Mouse (Mus musculus): ENCODE measurements around the gene Cc2d1b. TPM values are rescaled to one million over a fixed set of nuclear protein-coding genes. Genes with fewer than 3 reads are reported as not detected.

The Cc2d1b gene
- polyA plus RNA-seq, 1 experiment: 47.8 TPM

DNA sequence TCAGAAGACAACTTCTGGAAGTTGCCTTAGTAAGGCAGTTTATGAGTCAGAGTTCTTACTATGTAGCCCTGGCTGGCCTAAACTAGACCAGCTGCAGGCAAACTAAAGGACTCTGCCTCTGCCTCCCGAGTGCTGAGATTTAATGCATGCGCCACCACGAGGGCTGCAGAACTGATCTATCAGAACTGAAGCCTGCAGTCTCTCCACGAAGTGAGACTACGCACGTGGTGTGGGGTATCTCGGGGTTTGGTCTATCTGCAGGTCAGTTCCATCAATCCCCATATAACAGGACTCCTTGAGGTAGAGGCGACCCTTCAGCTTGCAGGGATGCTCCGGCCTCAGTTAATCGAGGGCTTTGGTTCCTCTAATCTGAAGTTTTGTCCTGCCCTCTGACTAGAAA is 575 bp upstream of the Cc2d1b start:
- Histone ChIP-seq H3K4me1 (ENCODE audit: control insufficient read depth, insufficient read depth, low read length) (no peaks in the 10 kb centered on the region), H3K36me3 (ENCODE audit: control insufficient read depth, insufficient read depth, low read length, poor library complexity, severe bottlenecking) (peaks cover 15% of the 10 kb centered on the region; the same call in 1 of the 2 replicates)
- TF ChIP-seq CTCF (IDR thresholded peaks at IDR 0.05; ENCODE audit: low read depth, low read length): no peak
- no peak for TF ChIP-seq POLR2A (IDR thresholded peaks at IDR 0.05; ENCODE audit: insufficient read depth, low read length)
- no peak for TF ChIP-seq EP300 (IDR thresholded peaks at IDR 0.05; ENCODE audit: insufficient read depth, low read depth, low read length)

DNA sequence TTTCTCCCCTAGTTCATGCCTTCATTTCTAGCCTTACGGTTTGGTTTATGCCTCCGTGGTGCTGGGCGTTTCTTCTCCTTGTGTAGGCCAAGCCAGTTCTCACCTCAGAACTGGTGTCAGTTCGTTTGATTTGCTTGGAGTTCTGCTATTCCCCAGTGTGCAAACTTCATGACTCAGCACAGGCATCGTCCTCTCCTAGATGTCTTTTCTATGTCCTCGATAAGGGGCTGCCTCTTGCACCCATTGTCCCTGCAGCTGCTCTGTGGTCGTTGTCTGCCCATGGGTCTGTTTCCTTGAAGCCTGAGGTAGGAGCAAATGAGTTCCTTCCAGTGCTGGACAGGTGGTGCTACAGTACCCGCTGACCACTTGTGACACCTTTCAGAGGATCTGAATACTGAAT is 796 bp downstream of the Cc2d1b start:
- H3K4me3 ChIP-seq (ENCODE audit: low read depth, low read length): peak overlapping the region; percentile 86
- H3K27me3 ChIP-seq (ENCODE audit: control insufficient read depth, insufficient read depth, low read length, poor library complexity, severe bottlenecking): no peaks in the 10 kb centered on the region
- H3K27ac ChIP-seq (ENCODE audit: insufficient read depth, low read length): peak overlapping the region; percentile 11
- TF ChIP-seq POLR2A (IDR thresholded peaks at IDR 0.05; ENCODE audit: insufficient read depth, low read length) (no peak), CTCF (IDR thresholded peaks at IDR 0.05; ENCODE audit: low read depth, low read length) (no peak), EP300 (IDR thresholded peaks at IDR 0.05; ENCODE audit: insufficient read depth, low read depth, low read length) (no peak)
- no peaks in the 10 kb centered on the region for H3K9me3 ChIP-seq (replicated peaks; ENCODE audit: control insufficient read depth, insufficient read depth, low read length, poor library complexity, severe bottlenecking)
- no peaks in the 10 kb centered on the region for H3K4me1 ChIP-seq (ENCODE audit: control insufficient read depth, insufficient read depth, low read length)
- peak overlapping the region; percentile 89 for H3K9ac ChIP-seq (ENCODE audit: low read depth, poor library complexity, severe bottlenecking)
- peaks cover 12% of the 10 kb centered on the region for H3K36me3 ChIP-seq (ENCODE audit: control insufficient read depth, insufficient read depth, low read length, poor library complexity, severe bottlenecking)

More for the DNA sequence above, 575 bp upstream of the Cc2d1b start:
- H3K27me3 ChIP-seq (ENCODE audit: control insufficient read depth, insufficient read depth, low read length, poor library complexity, severe bottlenecking): no peaks in the 10 kb centered on the region
- H3K4me3 ChIP-seq (ENCODE audit: low read depth, low read length): peak overlapping the region; percentile 83
- peak overlapping the region; percentile 69 for H3K9ac ChIP-seq (ENCODE audit: low read depth, poor library complexity, severe bottlenecking)
- no peaks in the 10 kb centered on the region for H3K9me3 ChIP-seq (replicated peaks; ENCODE audit: control insufficient read depth, insufficient read depth, low read length, poor library complexity, severe bottlenecking)
- H3K27ac ChIP-seq (ENCODE audit: insufficient read depth, low read length): peak overlapping the region; percentile 84

DNA sequence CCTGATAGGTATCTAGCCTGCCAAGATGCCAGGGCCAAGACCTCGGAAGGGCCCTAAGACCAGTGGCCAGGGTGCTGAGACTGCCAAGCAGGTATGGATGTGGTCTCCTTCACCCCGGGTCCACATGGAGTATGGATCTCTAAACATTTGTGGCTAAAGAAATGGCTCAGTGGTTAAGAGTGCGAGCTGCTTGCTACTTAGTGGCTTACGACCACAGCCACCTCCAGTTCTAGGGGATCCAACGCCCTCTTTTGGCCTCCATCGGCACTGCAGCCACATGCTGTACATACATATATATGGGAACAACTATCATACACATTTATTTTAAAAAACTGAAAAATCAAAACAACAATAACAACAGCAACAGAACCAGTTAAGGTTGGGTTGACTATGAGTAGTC is 1.8 kb downstream of the Cc2d1b start:
- no peak overlapping the region for H3K27ac ChIP-seq (ENCODE audit: insufficient read depth, low read length)
- H3K27me3 ChIP-seq (ENCODE audit: control insufficient read depth, insufficient read depth, low read length, poor library complexity, severe bottlenecking): no peaks in the 10 kb centered on the region
- peaks cover 10% of the 10 kb centered on the region for H3K36me3 ChIP-seq (ENCODE audit: control insufficient read depth, insufficient read depth, low read length, poor library complexity, severe bottlenecking)
- H3K9ac ChIP-seq (ENCODE audit: low read depth, poor library complexity, severe bottlenecking): no peak overlapping the region
- no peaks in the 10 kb centered on the region for H3K9me3 ChIP-seq (replicated peaks; ENCODE audit: control insufficient read depth, insufficient read depth, low read length, poor library complexity, severe bottlenecking)
- no peak overlapping the region for H3K4me3 ChIP-seq (ENCODE audit: low read depth, low read length)
- no peaks in the 10 kb centered on the region for H3K4me1 ChIP-seq (ENCODE audit: control insufficient read depth, insufficient read depth, low read length)
- TF ChIP-seq CTCF (IDR thresholded peaks at IDR 0.05; ENCODE audit: low read depth, low read length) (peak; percentile 61), POLR2A (IDR thresholded peaks at IDR 0.05; ENCODE audit: insufficient read depth, low read length) (no peak)

DNA sequence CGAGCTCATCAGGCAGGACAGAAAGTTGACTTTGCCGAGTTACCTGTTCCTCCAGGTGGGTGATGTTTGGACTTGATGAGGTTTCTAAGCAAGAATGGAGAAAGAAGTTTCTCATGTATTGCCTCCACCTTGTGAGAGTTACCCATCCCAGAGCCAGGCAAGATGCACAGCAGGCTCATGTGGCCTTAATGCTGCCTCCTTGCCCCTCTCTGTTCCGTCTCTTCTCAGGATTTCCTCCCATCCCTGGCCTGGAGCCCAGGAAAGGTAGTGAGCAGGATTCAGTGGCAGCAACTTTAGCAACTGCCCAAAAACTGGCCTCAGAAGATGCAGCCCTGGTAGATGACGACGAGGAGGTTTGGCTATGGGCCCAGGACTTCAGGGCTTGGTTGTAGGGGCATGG is 7.3 kb downstream of the Cc2d1b start:
- Histone ChIP-seq H3K27ac (ENCODE audit: insufficient read depth, low read length) (no peak overlapping the region), H3K4me3 (ENCODE audit: low read depth, low read length) (no peak overlapping the region), H3K4me1 (ENCODE audit: control insufficient read depth, insufficient read depth, low read length) (no peaks in the 10 kb centered on the region), H3K9me3 (replicated peaks; ENCODE audit: control insufficient read depth, insufficient read depth, low read length, poor library complexity, severe bottlenecking) (no peaks in the 10 kb centered on the region), H3K27me3 (ENCODE audit: control insufficient read depth, insufficient read depth, low read length, poor library complexity, severe bottlenecking) (no peaks in the 10 kb centered on the region), H3K9ac (ENCODE audit: low read depth, poor library complexity, severe bottlenecking) (no peak overlapping the region), H3K36me3 (ENCODE audit: control insufficient read depth, insufficient read depth, low read length, poor library complexity, severe bottlenecking) (peaks cover 42% of the 10 kb centered on the region)
- TF ChIP-seq POLR2A (IDR thresholded peaks at IDR 0.05; ENCODE audit: insufficient read depth, low read length) (no peak), CTCF (IDR thresholded peaks at IDR 0.05; ENCODE audit: low read depth, low read length) (no peak), EP300 (IDR thresholded peaks at IDR 0.05; ENCODE audit: insufficient read depth, low read depth, low read length) (no peak)

DNA sequence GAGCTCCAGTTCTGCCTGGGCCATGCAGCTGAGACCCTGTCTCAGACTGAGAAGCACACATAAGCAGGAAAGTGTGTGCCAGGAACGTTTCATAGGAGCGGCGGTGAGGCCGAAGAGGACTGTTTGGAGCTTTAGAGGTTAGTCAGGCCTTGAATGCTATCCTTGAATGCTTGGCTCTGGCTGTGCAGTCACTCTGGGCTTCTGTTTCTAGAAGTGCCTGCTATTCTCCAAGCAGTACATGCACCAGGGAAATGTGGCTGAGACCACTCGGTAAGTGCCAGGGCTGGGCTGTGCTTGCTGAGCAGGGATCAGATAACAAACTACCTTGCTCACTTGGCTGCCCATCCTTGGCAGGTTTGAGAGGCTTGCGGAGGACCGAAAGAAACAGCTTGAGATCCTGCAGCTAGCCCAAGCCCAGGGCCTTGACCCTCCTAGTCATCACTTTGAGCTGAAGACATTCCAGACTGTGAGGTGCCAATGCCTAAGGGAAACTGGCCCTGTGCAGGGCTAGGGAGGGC is 9.7 kb downstream of the Cc2d1b start:
- no peak overlapping the region for H3K9ac ChIP-seq (ENCODE audit: low read depth, poor library complexity, severe bottlenecking)
- H3K27ac ChIP-seq (ENCODE audit: insufficient read depth, low read length): no peak overlapping the region
- no peak for TF ChIP-seq EP300 (IDR thresholded peaks at IDR 0.05; ENCODE audit: insufficient read depth, low read depth, low read length)
- no peak for TF ChIP-seq CTCF (IDR thresholded peaks at IDR 0.05; ENCODE audit: low read depth, low read length)
- no peak for TF ChIP-seq POLR2A (IDR thresholded peaks at IDR 0.05; ENCODE audit: insufficient read depth, low read length)
- no peaks in the 10 kb centered on the region for H3K9me3 ChIP-seq (replicated peaks; ENCODE audit: control insufficient read depth, insufficient read depth, low read length, poor library complexity, severe bottlenecking)
- peaks cover 47% of the 10 kb centered on the region for H3K36me3 ChIP-seq (ENCODE audit: control insufficient read depth, insufficient read depth, low read length, poor library complexity, severe bottlenecking)
- H3K4me1 ChIP-seq (ENCODE audit: control insufficient read depth, insufficient read depth, low read length): peaks cover 8% of the 10 kb centered on the region
- H3K27me3 ChIP-seq (ENCODE audit: control insufficient read depth, insufficient read depth, low read length, poor library complexity, severe bottlenecking): no peaks in the 10 kb centered on the region
- H3K4me3 ChIP-seq (ENCODE audit: low read depth, low read length): no peak overlapping the region

DNA sequence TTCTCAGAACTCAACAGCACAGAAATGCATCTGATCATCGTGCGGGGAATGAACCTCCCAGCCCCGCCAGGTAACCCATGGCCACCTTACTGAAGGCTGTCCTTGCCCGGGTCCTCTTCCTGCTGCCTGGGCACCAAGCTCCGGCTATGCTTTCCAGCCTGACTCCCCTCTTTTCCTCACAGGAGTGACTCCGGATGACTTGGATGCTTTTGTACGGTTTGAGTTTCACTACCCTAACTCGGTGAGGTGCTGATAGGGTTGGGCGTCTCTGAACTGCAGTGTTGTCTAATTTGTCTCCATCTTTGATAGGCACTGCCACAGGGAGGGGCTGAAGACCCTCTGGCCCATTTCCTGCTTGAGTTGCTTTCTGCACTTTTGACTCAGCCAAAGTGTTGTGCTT is 10.4 kb downstream of the Cc2d1b start:
- no peak overlapping the region for H3K4me3 ChIP-seq (ENCODE audit: low read depth, low read length)
- no peak overlapping the region for H3K9ac ChIP-seq (ENCODE audit: low read depth, poor library complexity, severe bottlenecking)
- TF ChIP-seq POLR2A (IDR thresholded peaks at IDR 0.05; ENCODE audit: insufficient read depth, low read length) (no peak), EP300 (IDR thresholded peaks at IDR 0.05; ENCODE audit: insufficient read depth, low read depth, low read length) (no peak), CTCF (IDR thresholded peaks at IDR 0.05; ENCODE audit: low read depth, low read length) (no peak)

More for the DNA sequence above, 10.4 kb downstream of the Cc2d1b start:
- Histone ChIP-seq H3K9me3 (replicated peaks; ENCODE audit: control insufficient read depth, insufficient read depth, low read length, poor library complexity, severe bottlenecking) (no peaks in the 10 kb centered on the region), H3K36me3 (ENCODE audit: control insufficient read depth, insufficient read depth, low read length, poor library complexity, severe bottlenecking) (peaks cover 45% of the 10 kb centered on the region), H3K27ac (ENCODE audit: insufficient read depth, low read length) (no peak overlapping the region), H3K4me1 (ENCODE audit: control insufficient read depth, insufficient read depth, low read length) (peaks cover 10% of the 10 kb centered on the region), H3K27me3 (ENCODE audit: control insufficient read depth, insufficient read depth, low read length, poor library complexity, severe bottlenecking) (no peaks in the 10 kb centered on the region)

Measured in ES-Bruce4 (cell line).